Mouse (Mus musculus) spleen, adult 2 months (tissue): ENCODE data around the gene Lysmd2.

Experiments
- CTCF ChIP-seq: fragments of 200-500 bp; IDR thresholded peaks from 2 replicates; pipeline ENCODE4 v1.5.1; 2011; ENCODE audit warnings: mild to moderate bottlenecking, inconsistent platforms; ENCODE audit not compliant: insufficient read depth, insufficient read length, insufficient replicate concordance; ENCODE audit errors: extremely low read depth
- POLR2A ChIP-seq: fragments of 200-500 bp; IDR thresholded peaks from 2 replicates; pipeline ENCODE4 v1.6.1; 2011; ENCODE audit warnings: low read depth, low read length, inconsistent platforms

DNA sequence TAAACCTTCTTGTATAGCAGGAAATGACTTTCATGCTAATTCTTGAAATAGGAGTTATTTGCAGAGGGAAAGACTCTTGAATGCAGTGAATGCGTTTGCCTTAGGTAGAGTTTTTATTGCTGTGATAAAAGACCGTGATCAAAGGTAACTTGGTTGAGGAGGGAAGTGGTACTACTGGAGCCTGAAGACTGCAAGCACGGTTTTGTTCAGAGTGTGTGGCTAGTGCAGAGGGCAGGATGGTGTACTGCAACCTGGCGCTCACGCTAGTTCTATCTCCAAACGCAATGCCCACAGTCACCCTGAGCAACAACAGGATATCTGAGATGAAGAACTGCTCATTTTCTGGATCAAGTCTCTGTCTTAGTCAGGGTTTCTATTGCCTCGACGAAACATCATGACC is 8.1 kb downstream of the Lysmd2 start:
- TF ChIP-seq CTCF: no peak
- no peak for TF ChIP-seq POLR2A
